In genomic region chr8:120465710-120466109, GRCm38 (mm10) we compare ENCODE assay signal across 9 mouse cellular contexts.
DNase-seq lines count a peak whose midpoint lies in the region; ATAC-seq and TF ChIP-seq lines count a peak whose summit lies in the region.
"Had no signal": no experiment of that assay in that cellular context is flagged by ENCODE, and none has a peak within 500 bp of the region (broad histone marks: within the 10 kb centered on the region; RNA-seq: fewer than 3 reads in every experiment).

No protein-coding gene starts in this region.

- H3K9me3 ChIP-seq in neural tube, embryonic 11.5 days (ENCODE audit: control insufficient read depth, low read length) = no peaks in the 10 kb centered on the region
- no peaks in the 10 kb centered on the region for H3K9me3 ChIP-seq in hindbrain, postnatal 0 days (ENCODE audit: low read length)
- H3K9me3 ChIP-seq in neural tube, embryonic 12.5 days = peaks cover 2% of the 10 kb centered on the region; the same call in 1 of the 2 replicates

- H3K9ac ChIP-seq in neural tube, embryonic 11.5 days (ENCODE audit: low read length) = no peak overlapping the region
- H3K9ac ChIP-seq in hindbrain, postnatal 0 days (replicated peaks; ENCODE audit: low read length) = no peak overlapping the region
- H3K9ac ChIP-seq in neural tube, embryonic 12.5 days = no peak overlapping the region

- intact Hi-C loops in gastrocnemius, adult 2 months (cut with DNase I) = no loop called here

- no peaks in the 10 kb centered on the region for H3K27me3 ChIP-seq in neural tube, embryonic 11.5 days (ENCODE audit: control insufficient read depth, insufficient read depth, low read length)
- H3K27me3 ChIP-seq in hindbrain, postnatal 0 days (ENCODE audit: insufficient read depth, low read length) = no peaks in the 10 kb centered on the region
- no peaks in the 10 kb centered on the region for H3K27me3 ChIP-seq in neural tube, embryonic 12.5 days (replicated peaks)

- no peak overlapping the region for H3K4me2 ChIP-seq in neural tube, embryonic 11.5 days (ENCODE audit: low read depth)
- H3K4me2 ChIP-seq in hindbrain, postnatal 0 days (ENCODE audit: low read depth, low read length) = no peak overlapping the region
- no peak overlapping the region for H3K4me2 ChIP-seq in neural tube, embryonic 12.5 days (replicated peaks)

- no peak for ATAC-seq in neural tube, embryonic 11.5 days (ENCODE audit: insufficient read depth, low FRiP score, low TSS enrichment)
- peak; percentile 58 for ATAC-seq in hindbrain, postnatal 0 days
- ATAC-seq in neural tube, embryonic 12.5 days (ENCODE audit: low FRiP score, low read depth) = peak; percentile 27; the same call in 1 of the 2 replicates
- no peak for ATAC-seq in erythroblast, adult 5-6 weeks (replicated peaks; ENCODE audit: low FRiP score, poor library complexity, severe bottlenecking)

- WGBS in neural tube, embryonic 11.5 days = 28% methylated on average over 8 of the region's 8 CpGs
- 22% methylated on average over 8 of the region's 8 CpGs for WGBS in hindbrain, postnatal 0 days
- 16% methylated on average over 8 of the region's 8 CpGs for WGBS in neural tube, embryonic 12.5 days

- peak; percentile 63 for DNase-seq in gastrocnemius, adult 2 months
- no peak for DNase-seq in gastrocnemius, adult 18-20 months (ENCODE audit: low spot score)
- DNase-seq in neural tube, embryonic 11.5 days (ENCODE audit: low spot score) = peak; percentile 42
- no peak for DNase-seq in neural tube, embryonic 10.5 days (ENCODE audit: extremely low spot score, low spot score)
- peak; percentile 87 for DNase-seq in hindbrain, postnatal 0 days (ENCODE audit: low spot score)
- no peak for DNase-seq in spleen, postnatal 14 days (ENCODE audit: low spot score in 2 of 2)

- peak; percentile 11; the same call in 1 of the 2 replicates for TF ChIP-seq CTCF in gastrocnemius, adult 2 months (IDR thresholded peaks at IDR 0.05)
- peak; percentile 27; the same call in 1 of the 2 replicates for TF ChIP-seq CTCF in hindbrain, postnatal 0 days (IDR thresholded peaks at IDR 0.05; ENCODE audit: low read depth)

- peak overlapping the region; percentile 12; the same call in 1 of the 2 replicates for H3K27ac ChIP-seq in gastrocnemius, adult 2 months
- H3K27ac ChIP-seq in neural tube, embryonic 11.5 days (ENCODE audit: low read depth, low read length) = no peak overlapping the region
- H3K27ac ChIP-seq in hindbrain, postnatal 0 days = no peak overlapping the region
- 0 out of 2 replicates have a peak overlapping the region, but pooled peaks have one; percentile 1 for H3K27ac ChIP-seq in neural tube, embryonic 12.5 days
- H3K27ac ChIP-seq: left cerebral cortex, adult 2 months had no signal

- H3K36me3 ChIP-seq in neural tube, embryonic 11.5 days (ENCODE audit: control insufficient read depth, insufficient read depth, low read length) = no peaks in the 10 kb centered on the region
- no peaks in the 10 kb centered on the region for H3K36me3 ChIP-seq in hindbrain, postnatal 0 days (ENCODE audit: insufficient read depth, low read length)
- no peaks in the 10 kb centered on the region for H3K36me3 ChIP-seq in neural tube, embryonic 12.5 days

- H3K4me3 ChIP-seq in gastrocnemius, adult 2 months = no peak overlapping the region
- H3K4me3 ChIP-seq in neural tube, embryonic 11.5 days (ENCODE audit: low read depth, low read length) = no peak overlapping the region
- no peak overlapping the region for H3K4me3 ChIP-seq in hindbrain, postnatal 0 days (ENCODE audit: low read length)
- no peak overlapping the region for H3K4me3 ChIP-seq in neural tube, embryonic 12.5 days
- H3K4me3 ChIP-seq: left cerebral cortex, adult 2 months had no signal

- peaks cover 22% of the 10 kb centered on the region for H3K4me1 ChIP-seq in neural tube, embryonic 11.5 days (ENCODE audit: control insufficient read depth, insufficient read depth, low read length)
- peaks cover 16% of the 10 kb centered on the region for H3K4me1 ChIP-seq in hindbrain, postnatal 0 days (ENCODE audit: insufficient read depth, low read length)
- peaks cover 66% of the 10 kb centered on the region for H3K4me1 ChIP-seq in neural tube, embryonic 12.5 days

Comparison
In these comparisons a context has a peak if more than half of its experiments do, and no peak if none do; other contexts are left out.
1. DNase-seq: peak in gastrocnemius, adult 2 months (single experiment), neural tube, embryonic 11.5 days (single experiment) and hindbrain, postnatal 0 days (single experiment); none in gastrocnemius, adult 18-20 months (single experiment), neural tube, embryonic 10.5 days (single experiment) and spleen, postnatal 14 days (0 of 2).
2. H3K27ac ChIP-seq: peak in gastrocnemius, adult 2 months (single experiment) and neural tube, embryonic 12.5 days (single experiment); none in neural tube, embryonic 11.5 days (single experiment) and hindbrain, postnatal 0 days (single experiment).
3. ATAC-seq: peak in hindbrain, postnatal 0 days (single experiment) and neural tube, embryonic 12.5 days (single experiment); none in neural tube, embryonic 11.5 days (single experiment) and erythroblast, adult 5-6 weeks (single experiment).